Mouse (Mus musculus) CH12.LX (cell line): Measurements from ENCODE around the gene Amz2.

Experiments
- CTCF ChIP-seq, 2 experiments: IDR thresholded peaks in 1 of 2; conservative IDR thresholded peaks in 1 of 2; 2 replicates each; pipeline ENCODE4 v1.5.1; 2011 to 2012; ENCODE audit warnings: low read depth in 2 of 2, low read length in 2 of 2, improper control_type of control experiment in 1 of 2, inconsistent platforms in 1 of 2, mild to moderate bottlenecking in 1 of 2, moderate library complexity in 1 of 2
- ELF1 ChIP-seq: IDR thresholded peaks from 2 replicates; pipeline ENCODE4 v1.6.1; 2014; ENCODE audit warnings: low read depth, mild to moderate bottlenecking, inconsistent platforms, low read length, improper control_type of control experiment
- ETS1 ChIP-seq: conservative IDR thresholded peaks from 2 replicates; pipeline ENCODE4 v1.6.1; 2012; ENCODE audit warnings: low read depth, mild to moderate bottlenecking, inconsistent platforms, low read length, improper control_type of control experiment, moderate library complexity
- MAX ChIP-seq: IDR thresholded peaks from 2 replicates; pipeline ENCODE4 v1.6.1; 2011; ENCODE audit warnings: low read length, improper control_type of control experiment
- MXI1 ChIP-seq: IDR thresholded peaks from 2 replicates; pipeline ENCODE4 v1.6.1; 2011; ENCODE audit warnings: mild to moderate bottlenecking, low read depth, low read length, improper control_type of control experiment
- MYC ChIP-seq: IDR thresholded peaks from 2 replicates; pipeline ENCODE4 v1.6.1; 2011; ENCODE audit warnings: low read depth, mild to moderate bottlenecking, improper control_type of control experiment, low read length
- NRF1 ChIP-seq: IDR thresholded peaks from 2 replicates; pipeline ENCODE4 v1.6.1; 2014; ENCODE audit warnings: low read depth, mild to moderate bottlenecking, inconsistent platforms, low read length, improper control_type of control experiment, moderate library complexity
- POLR2A ChIP-seq: IDR thresholded peaks from 2 replicates; pipeline ENCODE4 v1.6.1; 2011; ENCODE audit warnings: low read depth, mild to moderate bottlenecking, improper control_type of control experiment, low read length
- POLR2AphosphoS2 ChIP-seq: IDR thresholded peaks from 2 replicates; pipeline ENCODE4 v1.6.1; 2011; ENCODE audit warnings: low read depth, low read length, improper control_type of control experiment
- TCF12 ChIP-seq: IDR thresholded peaks from 2 replicates; pipeline ENCODE4 v1.6.1; 2014; ENCODE audit warnings: low read depth, mild to moderate bottlenecking, inconsistent platforms, low read length, improper control_type of control experiment
- UBTF ChIP-seq: IDR thresholded peaks from 2 replicates; pipeline ENCODE4 v1.6.1; 2012; ENCODE audit warnings: low read depth, mild to moderate bottlenecking, inconsistent platforms, low read length, improper control_type of control experiment, moderate library complexity

GRCm38 (mm10) chr11:109423294-109423693, 2.5 kb upstream of the Amz2 start:
- TF ChIP-seq MYC = no peak
- no peak for TF ChIP-seq CTCF (conservative IDR thresholded peaks at IDR 0.05 in 1 of 2, IDR thresholded peaks at IDR 0.05 in 1 of 2; ENCODE audit: low read depth in 2 of 2, low read length in 2 of 2)
- TF ChIP-seq NRF1 = no peak
- no peak for TF ChIP-seq MXI1
- no peak for TF ChIP-seq POLR2AphosphoS2
- TF ChIP-seq ETS1 = no peak
- TF ChIP-seq POLR2A = no peak
- no peak for TF ChIP-seq MAX
- no peak for TF ChIP-seq TCF12
- no peak for TF ChIP-seq UBTF
- TF ChIP-seq ELF1 = no peak
